Mouse (Mus musculus) regulatory T cell (primary cell): ENCODE data around the gene Fgd6.

Experiments
- in situ Hi-C: fragments of 300-600 bp; cut with MboI, MseI; formaldehyde crosslinking; loops from one replicate; pipeline ENCODE4 v1.15.1; 2025; ENCODE audit warnings: high pct_unique_total_duplicates

Gene Fgd6

DNA sequence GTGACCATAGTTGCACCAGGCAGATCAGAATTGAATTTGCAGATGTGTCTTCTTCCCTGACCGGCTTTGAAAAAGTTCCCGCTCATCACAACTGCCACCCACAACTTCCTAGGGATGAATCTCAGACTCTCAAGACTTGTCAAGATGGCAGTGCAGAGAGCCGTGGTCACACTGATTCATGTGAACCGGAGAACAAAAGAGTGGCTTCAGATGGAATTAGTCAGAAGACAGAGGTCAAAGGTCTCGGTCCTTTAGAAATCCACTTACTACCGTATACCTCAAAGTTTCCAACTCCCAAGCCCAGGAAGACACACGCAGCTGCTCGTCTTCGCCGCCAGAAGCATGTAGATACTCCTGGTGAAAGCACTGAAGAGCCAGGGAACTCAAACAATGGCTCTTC is 8.1 kb downstream of the Fgd6 start:
- in situ Hi-C loops: no loop called here

DNA sequence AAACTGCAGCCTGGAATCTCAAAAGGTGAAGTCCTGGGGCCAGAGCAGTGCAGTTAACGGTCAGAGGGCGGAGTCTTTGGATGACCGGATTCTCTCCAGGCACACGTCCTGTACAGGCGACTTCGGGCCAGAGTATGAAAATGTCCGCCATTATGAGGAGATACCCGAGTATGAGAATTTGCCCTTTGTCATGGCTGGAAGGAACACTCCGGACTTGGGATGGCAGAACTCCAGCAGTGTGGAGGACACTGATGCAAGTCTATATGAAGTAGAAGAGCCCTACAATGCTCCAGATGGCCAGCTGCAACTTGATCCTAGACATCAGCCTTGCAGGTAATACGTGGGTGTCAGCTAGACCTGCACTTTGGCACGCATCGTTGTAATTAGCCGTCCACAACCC is 9.5 kb downstream of the Fgd6 start:
- in situ Hi-C loops: loop anchor here (5.0 kb wide), 1 partner anchor 77 kb away; no protein-coding TSS in a partner anchor

DNA sequence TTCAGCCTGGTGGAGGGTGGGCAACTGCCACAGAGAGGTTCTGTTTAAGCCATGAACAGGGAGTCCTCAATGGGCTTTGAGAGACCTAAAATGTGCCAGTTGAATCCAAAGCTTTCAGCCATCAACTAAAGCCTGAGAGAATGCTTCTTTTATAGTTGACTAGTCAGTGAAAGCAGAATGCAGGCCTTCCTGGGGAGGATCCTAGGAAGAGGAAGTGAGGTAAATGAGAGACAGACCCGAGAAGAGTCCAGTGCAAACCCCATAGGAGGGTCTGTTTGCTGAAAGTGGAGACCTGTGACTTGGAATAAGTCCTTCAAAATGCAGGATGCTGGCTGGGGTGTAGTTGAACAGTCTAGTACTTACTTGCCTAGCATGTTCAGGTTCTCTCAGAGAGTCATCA is 11.2 kb downstream of the Fgd6 start:
- in situ Hi-C loops: loop anchor here (5.0 kb wide), 1 partner anchor 75 kb away; no protein-coding TSS in a partner anchor

DNA sequence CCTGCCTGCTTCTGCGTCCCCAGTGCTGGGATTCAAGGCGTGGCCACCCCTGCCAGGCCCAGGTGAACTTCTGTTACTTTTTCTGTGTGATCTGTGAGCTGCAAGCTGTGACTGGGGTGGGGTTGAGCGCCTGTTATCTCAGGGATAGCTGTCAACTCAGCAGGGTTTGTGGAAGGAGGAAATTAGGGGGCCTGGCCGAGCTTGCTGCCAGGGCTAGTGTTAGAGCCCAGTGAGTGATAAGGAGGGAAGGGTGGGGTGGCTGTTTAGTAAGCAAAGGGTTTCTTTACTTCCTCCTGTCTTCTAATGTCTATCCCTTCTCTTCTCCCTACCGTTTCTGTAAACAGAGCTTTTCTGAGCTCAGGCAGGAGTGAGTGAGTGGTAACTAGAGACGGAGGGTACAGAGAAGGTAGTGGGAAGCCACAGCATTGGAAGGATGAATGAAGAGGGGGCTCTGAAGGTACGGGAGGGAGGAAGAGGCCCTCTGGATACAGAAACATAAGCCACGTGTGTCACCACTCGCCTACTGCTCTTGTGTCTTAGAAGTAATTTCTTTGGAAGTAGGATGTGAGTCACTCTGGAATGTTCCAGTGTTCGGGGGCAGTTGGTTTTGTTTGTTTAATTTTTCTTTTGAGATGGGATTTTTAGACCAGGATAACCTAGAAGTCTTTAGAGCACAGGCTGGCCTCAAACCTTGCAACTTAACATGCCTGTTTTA is 12.2 kb downstream of the Fgd6 start:
- in situ Hi-C loops: loop anchor here (5.0 kb wide), 1 partner anchor 74 kb away; no protein-coding TSS in a partner anchor

DNA sequence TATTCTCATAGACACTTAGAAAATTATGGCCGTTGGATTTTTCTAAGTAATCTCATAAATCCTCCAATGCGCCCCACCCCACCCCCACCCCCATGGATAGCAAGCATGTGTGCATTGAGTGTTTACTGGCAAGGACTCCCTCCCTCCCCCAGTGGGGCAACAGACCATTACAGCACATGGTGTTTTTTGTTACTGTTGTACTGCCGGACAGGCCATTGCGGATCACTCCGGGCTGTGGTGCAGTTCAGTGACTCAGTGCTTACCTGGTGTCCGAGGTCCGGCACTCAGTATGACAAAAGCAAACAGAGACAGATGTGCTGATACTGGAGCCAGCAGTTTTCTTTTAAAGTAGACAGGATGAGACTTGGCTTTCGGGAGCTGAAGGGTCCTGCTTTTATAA is 13.3 kb downstream of the Fgd6 start:
- in situ Hi-C loops: loop anchor here (5.0 kb wide), 1 partner anchor 73 kb away; no protein-coding TSS in a partner anchor

DNA sequence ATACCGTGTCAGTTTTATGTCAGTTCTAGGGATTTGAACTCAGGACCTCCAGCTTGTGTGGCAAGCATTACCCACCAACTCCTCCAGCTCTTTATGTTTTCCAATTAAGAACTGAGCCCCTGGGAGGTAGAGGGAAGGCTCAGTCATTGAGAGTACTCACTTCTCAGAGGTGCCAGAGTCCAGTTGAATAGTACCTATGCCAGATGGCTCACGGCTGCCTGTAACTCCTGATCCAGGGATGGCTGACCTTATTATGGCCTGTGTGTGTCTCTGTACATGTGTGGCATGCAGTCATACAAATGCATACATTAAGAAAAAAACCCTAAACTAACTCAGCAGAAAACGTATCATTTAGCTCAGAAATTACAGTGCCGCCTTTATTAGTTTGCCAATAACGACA is 14.9 kb downstream of the Fgd6 start:
- in situ Hi-C loops: no loop called here

DNA sequence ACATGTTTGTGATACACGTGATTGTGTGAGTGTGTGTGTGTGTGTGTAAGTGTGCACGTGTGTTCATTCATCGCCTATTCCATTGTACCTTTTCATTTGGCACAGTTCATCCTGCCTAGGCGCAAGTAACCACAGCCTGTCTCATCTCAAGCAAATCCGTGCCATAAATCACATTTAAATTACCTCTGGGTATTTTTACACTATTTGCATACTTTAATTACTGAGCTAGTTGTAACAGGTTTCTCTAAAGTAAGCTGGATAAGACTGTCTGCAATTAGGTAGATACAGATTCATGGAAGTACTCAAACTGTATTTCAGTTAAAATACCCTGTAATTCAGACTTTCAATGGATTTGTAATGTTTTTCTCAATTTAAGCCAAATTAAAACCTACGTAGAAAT is 20.7 kb downstream of the Fgd6 start:
- in situ Hi-C loops: no loop called here

DNA sequence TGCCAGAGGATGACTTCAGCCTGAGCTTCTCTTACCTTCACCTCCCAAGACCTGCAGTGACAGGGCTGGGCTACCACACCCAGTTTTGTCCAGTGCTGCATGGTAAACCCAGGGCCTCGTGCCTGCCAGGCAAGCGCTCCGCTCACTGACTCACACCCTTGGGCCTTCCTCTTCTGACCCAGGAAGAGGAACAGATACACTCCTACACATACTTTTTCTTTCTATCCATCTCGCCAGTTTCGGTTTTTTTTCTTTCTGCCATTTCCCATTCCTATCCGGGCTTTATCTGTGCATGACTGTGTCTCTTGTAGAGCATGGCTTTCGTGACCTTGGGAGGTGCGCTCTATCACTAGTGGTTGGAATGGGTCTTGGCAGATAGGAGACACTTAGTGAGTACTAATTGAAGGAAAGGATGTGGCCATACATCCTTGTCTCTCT is 23.8 kb downstream of the Fgd6 start:
- in situ Hi-C loops: no loop called here

DNA sequence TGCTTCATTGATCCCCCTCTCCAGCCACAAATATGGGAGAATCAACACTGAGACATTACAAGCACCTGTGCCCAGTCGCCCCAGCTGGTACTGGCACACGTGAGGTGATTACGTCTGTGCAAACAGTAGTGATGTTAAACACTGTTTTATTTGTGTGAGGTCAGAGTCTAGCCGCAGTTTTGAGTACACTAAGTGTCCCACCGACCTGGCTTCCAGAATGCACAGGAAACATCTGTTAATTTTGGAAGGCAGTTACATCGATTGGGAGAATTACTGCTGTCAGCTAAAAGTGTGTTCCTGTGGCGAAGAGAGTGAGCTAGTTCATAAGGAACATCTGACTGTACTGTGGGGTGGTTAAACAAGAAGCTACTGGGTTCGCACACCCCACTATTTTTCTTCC is 24.4 kb downstream of the Fgd6 start:
- in situ Hi-C loops: no loop called here

DNA sequence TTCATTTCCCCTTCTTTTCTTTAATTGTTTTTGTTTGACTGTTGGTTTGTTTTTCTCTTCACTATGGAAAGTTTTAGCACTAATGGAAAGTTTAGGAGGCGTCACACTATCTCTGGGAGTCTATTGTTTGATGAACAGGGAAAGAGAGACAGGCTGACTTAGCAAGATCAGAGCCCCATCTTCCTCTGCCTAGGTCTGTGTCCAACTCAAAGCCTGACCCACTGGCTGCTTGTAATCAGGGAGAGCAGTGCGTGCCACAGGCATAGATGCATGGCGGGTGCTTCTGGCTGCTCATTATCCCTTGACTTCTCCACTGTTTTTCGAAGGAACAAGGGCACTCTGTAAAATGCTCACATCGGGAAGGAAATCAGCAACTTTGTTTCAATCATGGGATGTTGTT is 26.6 kb downstream of the Fgd6 start:
- in situ Hi-C loops: no loop called here

DNA sequence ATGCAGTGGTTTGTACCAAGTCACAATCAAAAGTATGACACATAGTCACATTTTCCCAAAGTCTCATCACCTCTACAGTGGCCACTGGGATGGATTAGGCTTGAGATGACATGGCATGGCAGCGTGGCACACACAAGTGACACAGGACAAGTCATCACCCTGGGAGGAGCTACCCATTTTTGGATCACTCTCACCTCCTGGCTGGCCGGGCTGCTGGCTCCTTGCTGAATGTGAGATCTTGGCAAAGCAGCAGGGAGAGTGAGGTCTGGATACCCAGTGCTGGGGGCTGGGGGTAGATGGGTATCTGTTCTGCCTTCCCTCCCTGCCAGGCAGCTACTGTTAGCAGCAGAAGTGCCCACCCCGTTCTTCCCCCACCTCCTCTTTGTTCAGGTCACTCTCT is 31.1 kb downstream of the Fgd6 start:
- in situ Hi-C loops: loop anchor here (5.0 kb wide), 1 partner anchor 500 kb away; no protein-coding TSS in a partner anchor

DNA sequence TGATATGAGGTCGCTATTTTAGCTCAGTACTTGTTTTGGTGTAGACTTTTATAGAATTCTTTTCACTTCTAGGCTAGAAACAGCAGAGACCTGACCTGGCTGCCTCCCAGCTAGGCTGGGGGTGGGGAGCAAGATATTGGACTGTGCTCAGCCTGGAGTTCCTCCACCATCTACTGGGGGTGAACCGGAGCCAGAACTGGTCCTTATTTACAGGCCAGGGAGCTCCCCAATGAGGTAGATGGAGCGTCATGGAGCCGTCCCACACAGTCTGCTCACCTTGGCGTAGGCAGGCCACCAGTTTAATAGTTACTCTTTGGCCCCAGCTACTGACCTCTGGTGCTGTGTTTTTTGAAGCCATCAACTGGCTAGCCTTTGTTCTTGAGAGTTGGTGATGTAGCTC is 32.9 kb downstream of the Fgd6 start:
- in situ Hi-C loops: loop anchor here (5.0 kb wide), 1 partner anchor 499 kb away; no protein-coding TSS in a partner anchor

DNA sequence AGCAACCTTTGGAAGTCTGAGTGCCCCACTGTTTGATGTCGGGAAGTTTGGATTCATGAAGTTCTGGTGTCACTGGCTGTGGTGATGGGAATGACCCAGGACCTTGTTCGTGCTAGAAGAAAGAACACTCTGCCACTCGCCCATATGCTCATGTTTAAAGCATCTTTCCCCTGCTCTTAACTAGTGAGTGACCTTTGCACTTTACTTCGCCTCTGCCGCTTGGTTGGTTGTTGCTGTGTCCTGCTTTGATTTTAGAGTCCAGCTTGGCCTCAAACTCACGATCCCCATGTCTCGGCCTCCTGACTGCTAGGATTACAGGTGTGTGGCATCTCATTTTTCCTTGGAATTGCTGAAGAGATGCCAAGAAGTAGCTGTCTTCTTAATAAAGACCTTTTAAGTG is 35.8 kb downstream of the Fgd6 start:
- in situ Hi-C loops: no loop called here

DNA sequence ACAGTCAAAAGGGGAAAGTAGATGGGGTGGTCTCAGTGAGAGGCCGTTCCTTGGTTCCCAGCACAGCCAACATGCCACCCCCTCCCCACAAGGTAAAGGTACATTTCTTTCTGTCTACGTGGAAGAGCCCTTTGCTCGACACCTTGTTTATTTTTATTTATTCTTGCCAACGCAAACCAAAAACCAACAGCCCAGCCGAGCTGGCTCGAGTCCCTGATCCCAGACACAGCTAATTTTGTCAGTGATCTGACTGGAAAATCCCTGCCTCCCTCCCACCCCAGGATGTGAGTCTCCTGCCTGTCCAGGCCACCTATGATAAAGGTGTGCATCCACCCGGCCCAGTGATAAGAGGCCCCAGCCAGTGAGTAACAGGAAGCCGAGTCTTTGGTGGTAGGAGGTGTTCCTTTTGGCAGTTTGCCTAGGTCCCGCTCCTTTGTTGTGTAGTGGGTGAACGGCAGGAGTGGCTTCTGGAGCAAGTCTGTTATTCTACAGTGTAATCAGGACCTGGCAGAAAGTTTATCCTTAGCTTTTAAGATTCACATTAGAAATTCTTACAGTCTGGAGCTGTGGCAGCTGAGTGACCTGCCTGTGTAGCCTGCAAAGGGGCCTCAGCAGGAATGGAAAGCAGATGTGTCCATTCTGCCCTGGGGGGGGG is 36.6 kb downstream of the Fgd6 start:
- in situ Hi-C loops: no loop called here

DNA sequence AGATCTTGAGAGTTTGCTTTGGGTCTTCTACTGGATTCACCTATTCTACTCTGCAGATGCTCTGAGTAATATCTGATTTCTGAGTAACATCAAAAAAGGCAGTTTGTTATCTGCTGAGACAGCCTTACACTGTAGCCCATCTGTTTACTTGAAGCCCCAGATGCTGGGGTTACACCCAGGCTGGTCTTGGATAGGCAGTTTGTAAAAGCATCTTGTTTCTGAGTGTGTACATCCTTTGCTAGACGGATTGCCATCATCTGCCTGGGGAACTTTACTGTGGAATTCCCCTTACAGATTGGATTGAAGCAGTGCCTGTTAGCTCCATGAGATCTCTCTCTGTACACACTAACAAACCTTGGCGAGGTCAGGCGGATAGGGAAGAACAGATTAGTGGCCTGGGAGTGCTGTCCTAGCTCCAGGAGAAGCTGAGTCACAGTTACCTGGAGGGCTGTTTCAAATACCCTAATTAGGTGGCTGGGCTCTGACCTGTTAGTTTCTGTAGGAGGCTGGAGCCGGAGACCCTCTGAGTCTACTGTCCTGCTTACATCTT is 37.2 kb downstream of the Fgd6 start:
- in situ Hi-C loops: no loop called here

DNA sequence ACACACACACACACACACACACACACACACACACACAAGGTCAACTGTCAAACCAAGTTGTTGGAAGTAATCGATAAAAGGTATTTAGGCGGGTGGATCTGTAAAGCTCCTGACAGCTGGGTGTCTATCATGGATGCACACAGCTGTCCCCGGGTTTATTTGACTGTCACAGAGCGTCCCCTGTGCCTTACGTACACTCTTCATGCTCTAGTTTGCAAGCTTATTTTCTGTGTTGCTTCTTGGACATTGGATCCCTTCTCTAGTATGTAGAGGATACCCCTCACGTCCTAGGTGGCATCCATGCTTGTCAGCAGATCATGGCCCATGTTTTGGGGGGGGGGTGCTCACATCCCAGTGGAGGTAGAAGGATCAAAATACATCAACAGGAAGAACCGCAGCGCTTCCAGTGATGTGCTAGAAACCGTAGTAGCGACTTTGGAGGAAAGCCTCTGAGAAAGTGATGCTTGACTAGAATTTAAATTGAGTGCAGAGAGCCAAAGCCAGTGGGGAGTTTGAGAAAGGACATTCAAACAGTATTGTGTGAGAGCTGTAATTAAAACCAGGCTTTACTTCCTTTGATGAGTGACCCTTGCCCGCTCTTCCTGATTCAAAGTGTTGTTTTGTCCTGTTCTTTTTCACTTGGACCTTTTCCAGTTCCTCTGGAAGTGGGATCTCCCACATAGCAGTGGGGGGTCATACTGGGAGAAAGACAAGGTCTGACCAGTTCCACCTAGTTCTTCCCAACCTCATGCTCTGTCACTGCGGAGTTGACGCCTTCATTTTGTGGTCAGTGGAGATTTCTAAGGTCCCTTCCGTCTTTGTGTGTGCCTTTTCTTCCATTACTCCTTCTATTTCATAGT is 41.4 kb downstream of the Fgd6 start:
- in situ Hi-C loops: loop anchor here (25.0 kb wide), 1 partner anchor 1510 kb away; no protein-coding TSS in a partner anchor

DNA sequence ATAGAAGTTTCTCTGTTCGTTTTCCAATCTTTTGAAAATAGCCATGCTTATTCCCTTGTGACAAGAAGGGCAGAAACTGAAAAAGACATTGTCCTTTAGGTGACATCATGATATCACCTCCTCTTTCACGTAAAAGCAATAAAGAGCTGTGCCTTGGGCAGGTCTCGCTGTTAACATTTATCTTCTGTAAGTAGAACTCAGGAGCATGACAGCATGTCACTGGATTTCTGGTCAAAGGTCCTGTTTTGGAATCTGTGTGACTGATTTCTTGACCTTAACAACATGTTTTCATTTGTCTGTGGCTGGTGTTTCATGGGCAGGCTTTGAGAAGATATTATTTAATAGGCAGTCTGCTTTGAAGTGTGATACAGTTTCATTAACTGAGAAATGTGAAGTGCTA is 44.9 kb downstream of the Fgd6 start:
- in situ Hi-C loops: loop anchor here (25.0 kb wide), 1 partner anchor 1507 kb away; no protein-coding TSS in a partner anchor

DNA sequence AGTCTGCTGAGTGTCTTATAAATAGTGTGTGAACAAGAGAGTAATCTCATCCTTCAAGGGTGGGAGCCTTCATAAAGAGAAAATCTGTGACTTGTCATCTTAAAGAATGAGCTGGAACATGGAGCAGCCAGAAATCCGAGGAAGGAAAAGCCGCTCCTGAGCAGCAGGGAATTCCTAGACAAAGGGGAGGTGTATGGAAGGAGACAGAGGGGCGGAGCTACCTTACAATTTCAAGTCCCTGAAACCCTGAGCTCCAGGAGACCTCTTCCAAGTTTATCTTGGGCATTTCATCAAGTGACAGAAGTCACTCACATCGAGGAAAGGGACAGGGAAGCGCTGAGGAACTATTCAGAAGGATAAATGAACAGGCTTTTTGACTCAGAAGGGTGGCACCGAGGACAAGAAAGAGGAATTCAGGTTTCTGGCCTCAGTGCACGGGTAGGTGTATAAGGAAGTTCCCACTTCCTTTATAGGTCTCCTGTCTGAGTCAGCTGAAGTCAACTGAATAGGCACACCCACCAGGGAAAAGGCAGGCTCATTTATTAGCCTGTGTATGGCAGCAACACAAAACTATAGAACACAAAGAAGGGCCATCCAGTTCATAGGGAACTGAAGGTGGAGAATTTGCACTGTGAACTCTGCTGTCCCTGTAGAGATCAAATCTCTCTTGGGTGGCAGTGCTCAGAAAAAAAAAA is 46.4 kb downstream of the Fgd6 start:
- in situ Hi-C loops: loop anchor here (25.0 kb wide), 1 partner anchor 1505 kb away; no protein-coding TSS in a partner anchor

DNA sequence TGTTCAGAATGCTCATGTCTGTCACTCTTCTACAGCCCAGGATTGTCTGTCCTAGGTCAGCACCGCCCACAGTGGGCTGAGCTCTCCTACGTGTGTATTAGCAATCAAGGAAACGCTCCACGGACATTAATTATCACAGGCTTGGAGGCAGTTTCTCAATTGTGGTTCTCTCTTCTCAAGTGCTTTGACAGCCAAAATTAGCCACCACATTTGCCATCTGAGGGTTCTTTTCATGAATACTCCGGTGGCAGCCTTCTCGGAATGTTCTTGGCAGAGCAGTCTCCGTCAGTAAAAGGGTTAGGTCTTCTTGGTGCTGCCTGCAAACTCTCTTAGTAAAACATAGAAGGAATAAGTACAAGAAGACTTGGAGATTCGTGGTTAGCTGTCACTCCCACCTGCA is 50.5 kb downstream of the Fgd6 start:
- in situ Hi-C loops: loop anchor here (25.0 kb wide), 1 partner anchor 1501 kb away; no protein-coding TSS in a partner anchor

DNA sequence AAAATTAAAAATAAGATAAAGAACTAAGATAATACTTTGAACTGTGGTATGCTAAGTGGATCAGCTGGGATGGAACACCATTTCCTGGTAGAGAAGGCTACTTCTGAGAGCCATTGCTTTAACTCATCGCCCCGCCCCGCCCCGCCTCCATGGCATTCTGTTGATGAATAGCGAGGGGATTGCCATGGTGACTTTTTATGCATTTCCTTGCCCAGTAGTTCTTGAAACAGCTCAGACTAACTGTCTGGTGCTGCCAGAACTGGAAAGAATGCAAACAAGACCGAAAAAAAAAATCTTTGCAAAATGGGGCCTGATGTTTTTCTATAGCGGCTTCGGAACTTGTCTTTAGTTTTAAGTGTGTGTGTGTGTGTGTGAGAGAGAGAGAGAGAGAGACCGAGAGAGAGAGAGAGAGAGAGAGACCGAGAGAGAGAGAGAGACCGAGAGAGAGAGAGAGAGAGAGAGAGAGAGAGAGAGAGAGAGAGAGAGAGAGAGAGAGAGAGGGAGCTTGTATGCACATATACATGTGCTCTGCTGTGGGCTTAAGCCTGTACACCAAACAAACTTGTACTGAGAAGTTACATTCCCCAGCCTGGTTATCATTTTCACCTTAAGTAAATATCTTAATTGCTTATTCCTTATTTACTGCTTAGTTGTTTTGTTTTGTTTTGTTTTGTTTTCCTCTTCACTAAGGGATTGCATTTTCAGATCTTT is 51.7 kb downstream of the Fgd6 start:
- in situ Hi-C loops: loop anchor here (25.0 kb wide), 1 partner anchor 1500 kb away; no protein-coding TSS in a partner anchor
